Mouse (Mus musculus): ENCODE measurements around the gene Sox4. TPM values are rescaled to one million over a fixed set of nuclear protein-coding genes. Genes with fewer than 3 reads are reported as not detected.

Sox4 gene
- 1.2 and 1.7 TPM in 2 replicates for polyA plus RNA-seq (2015; fragmentation: Nextera tagmentation; extraction: Ambion mirVana)

DNA sequence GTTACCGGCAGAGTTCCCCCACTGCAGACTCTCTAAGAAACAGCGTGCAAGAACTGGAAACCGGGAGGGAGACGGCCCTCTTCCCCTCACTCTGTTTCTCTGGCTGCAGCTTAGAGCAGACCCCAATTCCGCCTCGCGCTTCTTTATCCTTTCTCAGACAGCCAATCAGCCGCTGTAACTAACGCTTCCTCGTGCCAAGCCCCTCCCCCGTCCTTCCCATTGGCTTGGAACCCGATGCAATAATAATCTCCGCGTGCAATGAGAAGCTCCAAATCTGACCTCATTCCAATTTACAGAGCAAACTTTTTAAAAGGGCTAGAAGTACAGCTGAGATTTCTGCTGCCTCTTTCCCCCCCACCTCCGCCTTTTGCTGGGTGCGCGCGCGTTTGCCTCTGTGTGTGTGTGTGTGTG lies at the start of gene Sox4:
Gene Sox4, minus strand, starts transcription at position 133 of the 411 bp plus-strand sequence.
- H3K27ac ChIP-seq (ENCODE audit: low read length) = peak within 1 kb of the TSS; percentile 74
- H3K9me3 ChIP-seq (replicated peaks; ENCODE audit: control insufficient read depth, low read length) = no peaks in the 10 kb centered on the region
- H3K27me3 ChIP-seq (ENCODE audit: control insufficient read depth, insufficient read depth, low read depth, low read length) = peaks cover 43% of the 10 kb centered on the region
- peak within 1 kb of the TSS; percentile 79 for H3K4me2 ChIP-seq (ENCODE audit: low read depth, low read length)
- H3K36me3 ChIP-seq (ENCODE audit: control insufficient read depth, insufficient read depth) = no peaks in the 10 kb centered on the region
- ATAC-seq (ENCODE audit: low read depth) = peak; percentile 61
- WGBS (ENCODE audit: insufficient replicate concordance) = under 1% methylated on average over 19 of the region's 19 CpGs
- H3K4me3 ChIP-seq (ENCODE audit: low read depth, low read length) = peak within 1 kb of the TSS; percentile 62
- H3K9ac ChIP-seq (ENCODE audit: low read depth, low read length) = peak within 1 kb of the TSS; percentile 57
- H3K4me1 ChIP-seq (ENCODE audit: control insufficient read depth, low read depth, low read length) = peaks cover 8% of the 10 kb centered on the region

DNA sequence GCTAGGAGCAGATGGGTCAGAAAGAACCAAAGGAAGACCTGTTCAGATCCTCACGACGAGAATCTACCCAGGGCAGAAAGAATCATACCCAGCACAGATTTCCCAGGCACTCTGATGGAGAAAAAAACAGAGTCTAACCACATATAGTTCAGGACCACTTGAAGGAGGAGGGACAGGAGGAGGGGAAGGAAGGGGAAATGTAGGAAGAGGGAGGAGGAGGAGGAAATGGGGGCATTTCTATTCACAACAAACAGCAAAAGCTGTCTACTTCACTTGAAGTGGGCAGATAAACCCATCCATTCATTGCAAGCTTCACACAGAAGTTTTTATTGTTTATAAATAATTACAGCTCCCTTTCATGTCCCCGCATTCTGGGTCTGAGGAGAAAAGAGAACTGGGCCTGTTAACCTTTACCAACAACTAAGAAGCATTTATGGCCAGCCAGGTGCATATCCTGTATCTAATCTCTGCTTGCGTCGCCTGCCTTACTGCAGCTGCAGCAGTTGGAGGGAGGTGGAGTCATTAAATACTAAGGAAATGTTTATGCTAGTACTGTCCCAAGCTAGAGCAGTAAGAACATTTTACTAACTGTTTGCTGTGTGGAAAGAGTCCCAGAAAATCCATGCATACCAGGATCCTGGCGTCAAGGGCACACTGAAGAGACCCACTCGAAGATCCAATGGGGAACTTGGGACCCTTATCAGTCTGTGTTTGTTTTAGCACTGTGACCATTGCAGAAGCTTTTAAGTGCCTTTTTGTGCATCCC lies 38.6 kb upstream of the Sox4 start:
- no peak overlapping the region for H3K27ac ChIP-seq (ENCODE audit: low read length)
- H3K4me2 ChIP-seq (ENCODE audit: low read depth, low read length) = no peak overlapping the region
- no peak overlapping the region for H3K4me3 ChIP-seq (ENCODE audit: low read depth, low read length)
- H3K9me3 ChIP-seq (replicated peaks; ENCODE audit: control insufficient read depth, low read length) = no peaks in the 10 kb centered on the region
- no peaks in the 10 kb centered on the region for H3K36me3 ChIP-seq (ENCODE audit: control insufficient read depth, insufficient read depth)
- no peak overlapping the region for H3K9ac ChIP-seq (ENCODE audit: low read depth, low read length)
- WGBS (ENCODE audit: insufficient replicate concordance) = 28% methylated on average over 7 of the region's 7 CpGs
- H3K4me1 ChIP-seq (ENCODE audit: control insufficient read depth, low read depth, low read length) = no peaks in the 10 kb centered on the region; the same call in 1 of the 2 replicates
- no peaks in the 10 kb centered on the region for H3K27me3 ChIP-seq (ENCODE audit: control insufficient read depth, insufficient read depth, low read depth, low read length)
- no peak for ATAC-seq (ENCODE audit: low read depth)

DNA sequence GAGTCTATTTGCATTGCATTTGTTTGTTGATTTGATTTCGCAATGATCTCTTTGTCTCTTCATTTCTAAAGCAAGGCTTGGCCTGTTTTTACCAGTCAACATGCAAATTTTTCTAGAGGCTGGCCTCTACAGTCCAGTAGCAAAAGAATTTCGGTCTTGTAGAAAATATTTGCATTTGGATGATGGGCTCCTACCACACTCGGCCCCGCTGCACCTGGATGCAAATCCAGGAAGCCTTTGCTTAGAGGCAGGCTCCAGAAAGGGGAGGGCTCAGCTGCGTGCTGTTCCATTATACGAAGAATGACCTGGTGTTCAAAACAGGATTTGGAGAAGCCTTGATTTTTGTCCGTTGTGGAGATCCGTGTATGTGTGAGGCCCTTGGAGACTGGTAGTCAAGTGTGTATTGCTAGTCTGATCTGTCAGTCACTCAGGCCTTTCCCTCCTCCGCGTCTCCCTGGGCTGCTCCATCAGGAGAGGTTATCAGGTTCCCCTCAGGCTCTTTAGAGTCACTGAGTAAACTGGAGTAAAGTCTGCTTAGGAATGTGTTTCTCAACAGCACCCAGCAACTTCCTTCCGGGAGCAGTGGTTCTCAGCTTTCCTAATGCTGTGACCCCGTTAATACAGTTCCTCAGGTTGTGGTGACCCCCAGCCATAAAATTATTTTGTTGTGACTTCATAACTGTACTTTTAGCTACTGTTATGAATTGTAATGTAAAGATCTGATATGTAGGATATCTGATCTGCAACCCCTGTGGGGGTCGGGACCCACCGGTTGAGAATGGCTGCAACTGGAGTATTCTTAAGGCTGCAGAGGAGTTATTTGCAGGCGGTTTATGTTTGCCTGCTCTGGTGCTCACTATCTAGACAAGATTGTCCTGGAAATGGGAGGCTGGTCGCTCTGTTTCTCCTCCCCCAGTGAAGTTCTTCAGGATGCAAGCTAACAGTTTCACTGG lies 35.5 kb upstream of the Sox4 start:
- Histone ChIP-seq H3K9me3 (replicated peaks; ENCODE audit: control insufficient read depth, low read length) (no peaks in the 10 kb centered on the region), H3K27ac (ENCODE audit: low read length) (no peak overlapping the region), H3K4me2 (ENCODE audit: low read depth, low read length) (peak overlapping the region; percentile 11; the same call in 1 of the 2 replicates), H3K9ac (ENCODE audit: low read depth, low read length) (no peak overlapping the region), H3K36me3 (ENCODE audit: control insufficient read depth, insufficient read depth) (no peaks in the 10 kb centered on the region), H3K4me1 (ENCODE audit: control insufficient read depth, low read depth, low read length) (no peaks in the 10 kb centered on the region; the same call in 1 of the 2 replicates), H3K4me3 (ENCODE audit: low read depth, low read length) (no peak overlapping the region), H3K27me3 (ENCODE audit: control insufficient read depth, insufficient read depth, low read depth, low read length) (no peaks in the 10 kb centered on the region)
- peak; percentile 16; the same call in 1 of the 2 replicates for ATAC-seq (ENCODE audit: low read depth)
- 34% methylated on average over 16 of the region's 16 CpGs for WGBS (ENCODE audit: insufficient replicate concordance)

DNA sequence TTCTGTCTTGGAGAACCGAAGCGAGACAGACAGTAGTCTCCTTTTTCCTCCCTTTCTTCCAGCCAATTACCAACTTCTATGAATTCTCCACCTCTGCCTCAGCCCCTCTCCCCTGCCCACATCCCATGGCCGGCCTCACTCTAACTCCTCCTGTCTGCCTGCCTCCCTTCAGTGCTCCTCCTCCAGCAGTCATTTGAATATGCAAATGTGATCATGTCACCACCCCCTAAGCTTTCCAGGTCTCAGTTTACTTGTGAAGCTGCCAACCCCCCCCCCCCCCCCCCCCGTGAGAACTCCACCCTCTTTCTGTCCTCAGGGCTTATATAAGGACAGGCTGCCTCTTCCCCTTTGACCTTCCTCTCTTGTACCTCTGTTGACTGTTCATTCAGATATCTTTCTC lies 27.2 kb upstream of the Sox4 start:
- no peak overlapping the region for H3K4me2 ChIP-seq (ENCODE audit: low read depth, low read length)
- no peak overlapping the region for H3K9ac ChIP-seq (ENCODE audit: low read depth, low read length)
- H3K4me3 ChIP-seq (ENCODE audit: low read depth, low read length) = no peak overlapping the region
- no peaks in the 10 kb centered on the region for H3K27me3 ChIP-seq (ENCODE audit: control insufficient read depth, insufficient read depth, low read depth, low read length)
- no peak overlapping the region for H3K27ac ChIP-seq (ENCODE audit: low read length)
- ATAC-seq (ENCODE audit: low read depth) = no peak
- WGBS (ENCODE audit: insufficient replicate concordance) = 61% methylated on average over 3 of the region's 4 CpGs
- H3K36me3 ChIP-seq (ENCODE audit: control insufficient read depth, insufficient read depth) = no peaks in the 10 kb centered on the region
- H3K4me1 ChIP-seq (ENCODE audit: control insufficient read depth, low read depth, low read length) = no peaks in the 10 kb centered on the region
- no peaks in the 10 kb centered on the region for H3K9me3 ChIP-seq (replicated peaks; ENCODE audit: control insufficient read depth, low read length)

GRCm38 (mm10) chr13:28975011-28975410 lies 21.5 kb upstream of the Sox4 start:
- H3K36me3 ChIP-seq (ENCODE audit: control insufficient read depth, insufficient read depth) = no peaks in the 10 kb centered on the region
- no peak overlapping the region for H3K4me2 ChIP-seq (ENCODE audit: low read depth, low read length)
- no peaks in the 10 kb centered on the region for H3K4me1 ChIP-seq (ENCODE audit: control insufficient read depth, low read depth, low read length)
- no peak overlapping the region for H3K9ac ChIP-seq (ENCODE audit: low read depth, low read length)
- no peaks in the 10 kb centered on the region for H3K9me3 ChIP-seq (replicated peaks; ENCODE audit: control insufficient read depth, low read length)
- no peak for ATAC-seq (ENCODE audit: low read depth)
- no peak overlapping the region for H3K27ac ChIP-seq (ENCODE audit: low read length)
- no peaks in the 10 kb centered on the region for H3K27me3 ChIP-seq (ENCODE audit: control insufficient read depth, insufficient read depth, low read depth, low read length)
- WGBS (ENCODE audit: insufficient replicate concordance) = 69% methylated on average over 4 of the region's 4 CpGs
- no peak overlapping the region for H3K4me3 ChIP-seq (ENCODE audit: low read depth, low read length)

- no peak overlapping the region for H3K9ac ChIP-seq (ENCODE audit: low read depth, low read length)
- no peaks in the 10 kb centered on the region for H3K4me1 ChIP-seq (ENCODE audit: control insufficient read depth, low read depth, low read length)
- no peak overlapping the region for H3K4me2 ChIP-seq (ENCODE audit: low read depth, low read length)
- no peaks in the 10 kb centered on the region for H3K27me3 ChIP-seq (ENCODE audit: control insufficient read depth, insufficient read depth, low read depth, low read length)
- H3K27ac ChIP-seq (ENCODE audit: low read length) = no peak overlapping the region
- H3K9me3 ChIP-seq (replicated peaks; ENCODE audit: control insufficient read depth, low read length) = no peaks in the 10 kb centered on the region
- no peak overlapping the region for H3K4me3 ChIP-seq (ENCODE audit: low read depth, low read length)
- H3K36me3 ChIP-seq (ENCODE audit: control insufficient read depth, insufficient read depth) = no peaks in the 10 kb centered on the region
- ATAC-seq (ENCODE audit: low read depth) = no peak
- WGBS (ENCODE audit: insufficient replicate concordance) = 54% methylated on average over 5 of the region's 5 CpGs
Measured at GRCm38 (mm10) chr13:28974597-28974996, 21.1 kb upstream of the Sox4 start.

GRCm38 (mm10) chr13:28960916-28961315 lies 7.4 kb upstream of the Sox4 start:
- no peak for ATAC-seq (ENCODE audit: low read depth)
- 94% methylated on average over 8 of the region's 8 CpGs for WGBS (ENCODE audit: insufficient replicate concordance)
- H3K9ac ChIP-seq (ENCODE audit: low read depth, low read length) = no peak overlapping the region
- H3K4me2 ChIP-seq (ENCODE audit: low read depth, low read length) = no peak overlapping the region
- H3K4me3 ChIP-seq (ENCODE audit: low read depth, low read length) = no peak overlapping the region
- peaks cover 15% of the 10 kb centered on the region for H3K4me1 ChIP-seq (ENCODE audit: control insufficient read depth, low read depth, low read length)
- no peaks in the 10 kb centered on the region for H3K36me3 ChIP-seq (ENCODE audit: control insufficient read depth, insufficient read depth)
- H3K27me3 ChIP-seq (ENCODE audit: control insufficient read depth, insufficient read depth, low read depth, low read length) = peaks cover 3% of the 10 kb centered on the region
- no peak overlapping the region for H3K27ac ChIP-seq (ENCODE audit: low read length)
- H3K9me3 ChIP-seq (replicated peaks; ENCODE audit: control insufficient read depth, low read length) = no peaks in the 10 kb centered on the region

GRCm38 (mm10) chr13:28959458-28959978 lies 6.0 kb upstream of the Sox4 start:
- Histone ChIP-seq H3K36me3 (ENCODE audit: control insufficient read depth, insufficient read depth) (no peaks in the 10 kb centered on the region), H3K9me3 (replicated peaks; ENCODE audit: control insufficient read depth, low read length) (no peaks in the 10 kb centered on the region), H3K9ac (ENCODE audit: low read depth, low read length) (peak overlapping the region; percentile 5; the same call in 1 of the 2 replicates), H3K4me2 (ENCODE audit: low read depth, low read length) (peak overlapping the region; percentile 92), H3K4me1 (ENCODE audit: control insufficient read depth, low read depth, low read length) (peaks cover 15% of the 10 kb centered on the region), H3K4me3 (ENCODE audit: low read depth, low read length) (peak overlapping the region; percentile 58), H3K27ac (ENCODE audit: low read length) (no peak overlapping the region), H3K27me3 (ENCODE audit: control insufficient read depth, insufficient read depth, low read depth, low read length) (peaks cover 6% of the 10 kb centered on the region)
- peak; percentile 58 for ATAC-seq (ENCODE audit: low read depth)
- 1% methylated on average over 28 of the region's 31 CpGs for WGBS (ENCODE audit: insufficient replicate concordance)
